Mouse (Mus musculus) forebrain, embryonic 14.5 days (tissue): Measurements from ENCODE around the gene Sema5a. TPM values are rescaled to one million over a fixed set of nuclear protein-coding genes. Genes with fewer than 3 reads are reported as not detected.

Source experiments
- ATAC-seq: fragments of 200-750 bp; cut with Nextera tagmentation; 2 replicates; pipeline ENCODE4 v1.8.0; 2017; ENCODE audit warnings: mild to moderate bottlenecking, moderate library complexity
- DNase-seq: peaks from one replicate; pipeline ENCODE4 v3.0.0-alpha.2; 2015; ENCODE audit warnings: low spot score
- H3K27ac ChIP-seq: fragments of 300-500 bp; sonication (generic); 2 replicates; pipeline ENCODE4 v1.5.1; 2014; ENCODE audit warnings: low read depth, mild to moderate bottlenecking, control low read depth, low read length, moderate library complexity
- H3K27me3 ChIP-seq: fragments of 300-500 bp; sonication (generic); replicated peaks from 2 replicates; pipeline ENCODE4 v1.6.1; 2014; ENCODE audit warnings: low read length, control low read depth, mixed read lengths; ENCODE audit not compliant: control insufficient read depth, insufficient read depth
- H3K36me3 ChIP-seq: fragments of 300-500 bp; sonication (generic); 2 replicates; pipeline ENCODE4 v1.6.1; 2014; ENCODE audit warnings: low read length, control low read depth; ENCODE audit not compliant: control insufficient read depth, insufficient read depth
- H3K4me1 ChIP-seq: fragments of 300-500 bp; sonication (generic); 2 replicates; pipeline ENCODE4 v1.6.1; 2014; ENCODE audit warnings: antibody characterized with exemption, low read length, control low read depth; ENCODE audit not compliant: control insufficient read depth, insufficient read depth
- H3K4me2 ChIP-seq: fragments of 300-500 bp; sonication (generic); 2 replicates; pipeline ENCODE4 v1.6.1; 2014; ENCODE audit warnings: mild to moderate bottlenecking, control low read depth, low read length
- H3K4me3 ChIP-seq: fragments of 300-500 bp; sonication (generic); 2 replicates; pipeline ENCODE4 v1.5.1; 2014; ENCODE audit warnings: low read depth, low read length, control low read depth
- H3K9ac ChIP-seq: fragments of 300-500 bp; sonication (generic); 2 replicates; pipeline ENCODE4 v1.6.1; 2014; ENCODE audit warnings: mild to moderate bottlenecking, low read length, control low read depth, moderate library complexity
- H3K9me3 ChIP-seq: fragments of 300-500 bp; sonication (generic); replicated peaks from 2 replicates; pipeline ENCODE4 v1.6.1; 2016; ENCODE audit warnings: low read length, control low read depth, mixed read lengths; ENCODE audit not compliant: control insufficient read depth
- WGBS: fragments of 180-500 bp; shearing (Covaris S2); extraction: QIAGEN DNeasy Blood & Tissue Kit; methylation state at CpG from one replicate; pipeline ENCODE4 v1.1.7; 2014; 5-methylcytosine and 5-hydroxymethylcytosine counted together
- polyA plus RNA-seq: library from polyadenylated mRNA; unstranded; fragments of >200 nt; fragmentation: Nextera tagmentation; extraction: Ambion mirVana; gene quantifications from 2 replicates; pipeline ENCODE4 v1.2.1, GENCODE M21; 2014

The Sema5a gene
- polyA plus RNA-seq, 1 experiment from 2014 or later, result 10.1 TPM

DNA sequence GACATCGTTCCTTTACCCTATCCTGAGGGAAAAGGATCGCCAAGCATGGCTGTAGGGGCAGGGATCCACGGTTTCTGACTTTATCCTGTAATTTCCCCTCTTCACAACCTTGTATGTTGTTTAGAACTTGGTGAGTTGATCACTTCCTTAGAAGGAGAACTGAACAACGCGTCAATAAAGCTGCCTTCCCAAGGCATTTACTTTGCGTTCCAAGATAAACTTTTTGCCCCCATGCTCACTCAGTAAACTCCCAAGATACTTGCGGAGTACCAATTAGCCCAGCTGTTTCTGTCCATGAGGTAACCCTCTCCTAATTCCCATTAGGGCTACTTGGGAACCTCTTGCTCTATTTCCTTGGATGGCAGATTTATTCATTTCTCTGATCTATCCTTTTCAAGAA, 786 bp upstream of the Sema5a start:
- peak overlapping the region; percentile 29; the same call in 1 of the 2 replicates for H3K9ac ChIP-seq
- H3K4me2 ChIP-seq, result peak overlapping the region; percentile 99
- 60% methylated on average over 7 of the region's 7 CpGs for WGBS
- peak overlapping the region; percentile 57 for H3K4me3 ChIP-seq
- no peaks in the 10 kb centered on the region for H3K36me3 ChIP-seq
- ATAC-seq (no peak), DNase-seq (no peak)
- H3K9me3 ChIP-seq, result no peaks in the 10 kb centered on the region
- H3K27ac ChIP-seq, result no peak overlapping the region
- peaks cover 7% of the 10 kb centered on the region; the same call in 1 of the 2 replicates for H3K4me1 ChIP-seq
- no peaks in the 10 kb centered on the region for H3K27me3 ChIP-seq

- no peaks in the 10 kb centered on the region for H3K9me3 ChIP-seq
- no peaks in the 10 kb centered on the region for H3K27me3 ChIP-seq
- peaks cover 7% of the 10 kb centered on the region; the same call in 1 of the 2 replicates for H3K4me1 ChIP-seq
- H3K36me3 ChIP-seq, result no peaks in the 10 kb centered on the region
- peak; percentile 66 for ATAC-seq
- DNase-seq, result peak; percentile 42
- WGBS, result under 1% methylated on average over 52 of the region's 52 CpGs
- H3K4me2 ChIP-seq, result peak overlapping the region; percentile 99
- no peak overlapping the region for H3K27ac ChIP-seq
- peak overlapping the region; percentile 70 for H3K9ac ChIP-seq
- peak overlapping the region; percentile 57 for H3K4me3 ChIP-seq
Measured at GRCm38 (mm10) chr15:32244956-32245836, 586 bp downstream of the Sema5a start.

DNA sequence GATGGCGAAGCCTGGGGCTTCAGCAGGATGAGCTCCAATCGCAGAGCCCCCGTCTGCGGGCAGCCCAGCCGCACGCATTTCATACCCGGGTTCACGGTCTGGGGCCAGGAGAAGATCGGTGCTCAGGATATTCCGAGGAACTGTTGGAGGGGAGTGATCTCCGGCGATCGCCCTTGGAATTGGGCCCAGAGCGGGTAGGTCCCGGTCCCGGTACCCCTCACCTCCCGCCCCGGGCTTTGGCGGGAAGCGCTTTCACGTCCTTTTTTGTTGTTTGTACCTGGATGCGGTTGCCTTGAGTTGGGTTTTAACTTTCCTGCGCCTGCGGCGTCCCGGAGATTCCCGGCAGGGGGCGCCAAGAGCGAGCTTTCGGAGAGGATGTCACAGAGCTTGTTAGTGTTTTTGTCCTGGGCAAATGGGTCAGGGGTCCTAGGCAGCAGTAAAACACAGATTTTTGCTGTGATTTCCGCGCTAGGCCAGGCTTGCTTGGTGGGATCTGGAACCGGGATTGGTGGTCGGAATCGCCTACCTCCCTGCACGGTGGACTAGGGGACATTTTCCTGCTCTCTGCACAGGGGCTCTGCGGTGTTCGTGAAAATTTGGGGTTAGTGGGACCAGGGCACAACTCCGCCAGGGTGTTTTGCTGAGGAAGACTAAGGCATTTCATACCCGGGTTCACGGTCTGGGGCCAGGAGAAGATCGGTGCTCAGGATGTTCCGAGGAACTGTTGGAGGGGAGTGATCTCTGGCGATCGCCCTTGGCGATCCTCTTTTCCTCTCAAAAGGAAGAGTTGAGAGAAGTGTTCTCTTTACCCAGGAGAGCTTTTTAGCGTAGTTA, 1.4 kb downstream of the Sema5a start:
- Histone ChIP-seq H3K4me2 (peak overlapping the region; percentile 99), H3K4me3 (peak overlapping the region; percentile 57), H3K27ac (no peak overlapping the region), H3K4me1 (peaks cover 7% of the 10 kb centered on the region; the same call in 1 of the 2 replicates), H3K36me3 (no peaks in the 10 kb centered on the region), H3K9me3 (no peaks in the 10 kb centered on the region), H3K9ac (peak overlapping the region; percentile 70), H3K27me3 (no peaks in the 10 kb centered on the region)
- ATAC-seq (peak; percentile 51), DNase-seq (peak; percentile 87)
- WGBS, result 1% methylated on average over 47 of the region's 47 CpGs

- 44% methylated on average over 5 of the region's 5 CpGs for WGBS
- Histone ChIP-seq H3K36me3 (no peaks in the 10 kb centered on the region), H3K9me3 (no peaks in the 10 kb centered on the region), H3K9ac (no peak overlapping the region), H3K27ac (no peak overlapping the region), H3K27me3 (no peaks in the 10 kb centered on the region), H3K4me2 (peak overlapping the region; percentile 99), H3K4me3 (peak overlapping the region; percentile 57; the same call in 1 of the 2 replicates), H3K4me1 (peaks cover 7% of the 10 kb centered on the region; the same call in 1 of the 2 replicates)
- no peak for DNase-seq
- no peak for ATAC-seq
Measured at GRCm38 (mm10) chr15:32247281-32247680, 2.7 kb downstream of the Sema5a start.

- no peaks in the 10 kb centered on the region for H3K27me3 ChIP-seq
- H3K4me1 ChIP-seq, result peaks cover 14% of the 10 kb centered on the region
- H3K4me2 ChIP-seq, result no peak overlapping the region
- no peak overlapping the region for H3K9ac ChIP-seq
- DNase-seq (no peak), ATAC-seq (no peak)
- H3K27ac ChIP-seq, result no peak overlapping the region
- WGBS, result 82% methylated on average over 2 of the region's 2 CpGs
- H3K9me3 ChIP-seq, result no peaks in the 10 kb centered on the region
- no peaks in the 10 kb centered on the region for H3K36me3 ChIP-seq
- H3K4me3 ChIP-seq, result no peak overlapping the region
Measured at GRCm38 (mm10) chr15:32254806-32255205, 10.2 kb downstream of the Sema5a start.

GRCm38 (mm10) chr15:32257340-32257739, 12.7 kb downstream of the Sema5a start:
- no peak for ATAC-seq
- H3K4me1 ChIP-seq, result peaks cover 24% of the 10 kb centered on the region
- no peak for DNase-seq
- no peak overlapping the region for H3K4me2 ChIP-seq
- H3K9ac ChIP-seq, result no peak overlapping the region
- H3K4me3 ChIP-seq, result no peak overlapping the region
- H3K27me3 ChIP-seq, result no peaks in the 10 kb centered on the region
- 61% methylated on average over 8 of the region's 8 CpGs for WGBS
- H3K9me3 ChIP-seq, result no peaks in the 10 kb centered on the region
- H3K27ac ChIP-seq, result no peak overlapping the region
- no peaks in the 10 kb centered on the region for H3K36me3 ChIP-seq

GRCm38 (mm10) chr15:32257886-32258319, 13.3 kb downstream of the Sema5a start:
- peak; percentile 75 for DNase-seq
- no peaks in the 10 kb centered on the region for H3K27me3 ChIP-seq
- no peaks in the 10 kb centered on the region for H3K36me3 ChIP-seq
- no peak overlapping the region; the same call in 1 of the 2 replicates for H3K9ac ChIP-seq
- no peak overlapping the region for H3K4me3 ChIP-seq
- 41% methylated on average over 7 of the region's 7 CpGs for WGBS
- H3K9me3 ChIP-seq, result no peaks in the 10 kb centered on the region
- H3K4me1 ChIP-seq, result peaks cover 24% of the 10 kb centered on the region
- H3K4me2 ChIP-seq, result no peak overlapping the region
- ATAC-seq, result peak; percentile 47; the same call in 1 of the 2 replicates
- H3K27ac ChIP-seq, result no peak overlapping the region

- Histone ChIP-seq H3K36me3 (no peaks in the 10 kb centered on the region), H3K27ac (no peak overlapping the region), H3K27me3 (no peaks in the 10 kb centered on the region), H3K9ac (no peak overlapping the region), H3K9me3 (no peaks in the 10 kb centered on the region), H3K4me1 (peaks cover 24% of the 10 kb centered on the region), H3K4me3 (no peak overlapping the region), H3K4me2 (no peak overlapping the region)
- DNase-seq, result peak; percentile 62
- ATAC-seq, result peak; percentile 53; the same call in 1 of the 2 replicates
- 14% methylated on average over 5 of the region's 5 CpGs for WGBS
Measured at GRCm38 (mm10) chr15:32259362-32260096, 14.9 kb downstream of the Sema5a start.
